Mouse (Mus musculus) forebrain, embryonic 15.5 days (tissue): Measurements from ENCODE around the gene Noc4l. TPM values are rescaled to one million over a fixed set of nuclear protein-coding genes. Genes with fewer than 3 reads are reported as not detected.

Experiments used
- ATAC-seq: fragments of 200-750 bp; cut with Nextera tagmentation; replicated peaks from 2 replicates; pipeline ENCODE4 v1.8.0; 2017; ENCODE audit warnings: mild to moderate bottlenecking, moderate TSS enrichment, moderate library complexity
- H3K27ac ChIP-seq: fragments of 300-500 bp; sonication (generic); replicated peaks from 2 replicates; pipeline ENCODE4 v1.5.1; 2015; ENCODE audit warnings: mild to moderate bottlenecking, inconsistent platforms
- H3K27me3 ChIP-seq: fragments of 300-500 bp; sonication (generic); 2 replicates; pipeline ENCODE4 v1.6.1; 2015; ENCODE audit warnings: inconsistent platforms
- H3K36me3 ChIP-seq: fragments of 300-500 bp; sonication (generic); 2 replicates; pipeline ENCODE4 v1.6.1; 2015; ENCODE audit warnings: mild to moderate bottlenecking, inconsistent platforms
- H3K4me1 ChIP-seq: fragments of 300-500 bp; sonication (generic); 2 replicates; pipeline ENCODE4 v1.6.1; 2015; ENCODE audit warnings: inconsistent platforms
- H3K4me2 ChIP-seq: fragments of 300-500 bp; sonication (generic); replicated peaks from 2 replicates; pipeline ENCODE4 v1.6.1; 2015; ENCODE audit warnings: mild to moderate bottlenecking, inconsistent platforms
- H3K4me3 ChIP-seq: fragments of 300-500 bp; sonication (generic); 2 replicates; pipeline ENCODE4 v1.5.1; 2015; ENCODE audit warnings: mild to moderate bottlenecking, inconsistent platforms
- H3K9ac ChIP-seq: fragments of 300-500 bp; sonication (generic); replicated peaks from 2 replicates; pipeline ENCODE4 v1.6.1; 2015; ENCODE audit warnings: mild to moderate bottlenecking, inconsistent platforms
- H3K9me3 ChIP-seq: fragments of 300-500 bp; sonication (generic); 2 replicates; pipeline ENCODE4 v1.6.1; 2016; ENCODE audit warnings: inconsistent platforms
- WGBS: fragments of 180-500 bp; shearing (Covaris S2); methylation state at CpG from one replicate; pipeline ENCODE4 v1.1.7; 2015; ENCODE audit warnings: mixed read lengths; 5-methylcytosine and 5-hydroxymethylcytosine counted together
- microRNA-seq: library from miRNA; unstranded; fragments of <30 nt; microRNA quantifications from one replicate; pipeline ENCODE4, GENCODE M21; 2016
- polyA plus RNA-seq: library from polyadenylated mRNA; unstranded; fragments of >200 nt; fragmentation: Nextera tagmentation; extraction: Ambion mirVana; gene quantifications from 2 replicates; pipeline ENCODE4 v1.2.1, GENCODE M21; 2015

Gene Noc4l
- polyA plus RNA-seq, 1 experiment from 2014 or later = 44.4 TPM

DNA sequence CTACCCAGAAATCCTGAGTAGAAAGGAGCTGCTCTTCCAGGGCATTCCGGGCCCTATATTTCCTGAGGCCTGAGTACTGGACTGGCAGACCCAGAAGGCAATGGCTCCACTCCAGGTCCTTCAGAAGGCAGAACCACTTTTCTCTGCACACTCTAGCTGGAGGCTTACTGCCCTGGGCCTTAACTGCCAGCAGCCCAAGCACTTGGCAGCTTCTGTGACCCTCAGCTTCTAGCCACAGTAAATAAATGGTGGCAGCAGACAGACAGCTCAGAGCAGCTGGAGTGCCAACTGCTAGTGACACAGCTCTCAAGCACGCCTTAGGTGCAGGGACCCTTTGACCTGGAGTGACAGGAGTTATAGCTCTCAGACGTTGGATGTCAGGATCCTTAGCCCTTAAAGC, 45.5 kb downstream of the Noc4l start:
- Histone ChIP-seq H3K4me2 (no peak overlapping the region), H3K27me3 (no peaks in the 10 kb centered on the region), H3K4me3 (no peak overlapping the region), H3K4me1 (peaks cover 17% of the 10 kb centered on the region), H3K36me3 (no peaks in the 10 kb centered on the region), H3K9ac (no peak overlapping the region), H3K27ac (no peak overlapping the region), H3K9me3 (no peaks in the 10 kb centered on the region)
- no peak for ATAC-seq
- WGBS = 67% methylated on average over 3 of the region's 3 CpGs

DNA sequence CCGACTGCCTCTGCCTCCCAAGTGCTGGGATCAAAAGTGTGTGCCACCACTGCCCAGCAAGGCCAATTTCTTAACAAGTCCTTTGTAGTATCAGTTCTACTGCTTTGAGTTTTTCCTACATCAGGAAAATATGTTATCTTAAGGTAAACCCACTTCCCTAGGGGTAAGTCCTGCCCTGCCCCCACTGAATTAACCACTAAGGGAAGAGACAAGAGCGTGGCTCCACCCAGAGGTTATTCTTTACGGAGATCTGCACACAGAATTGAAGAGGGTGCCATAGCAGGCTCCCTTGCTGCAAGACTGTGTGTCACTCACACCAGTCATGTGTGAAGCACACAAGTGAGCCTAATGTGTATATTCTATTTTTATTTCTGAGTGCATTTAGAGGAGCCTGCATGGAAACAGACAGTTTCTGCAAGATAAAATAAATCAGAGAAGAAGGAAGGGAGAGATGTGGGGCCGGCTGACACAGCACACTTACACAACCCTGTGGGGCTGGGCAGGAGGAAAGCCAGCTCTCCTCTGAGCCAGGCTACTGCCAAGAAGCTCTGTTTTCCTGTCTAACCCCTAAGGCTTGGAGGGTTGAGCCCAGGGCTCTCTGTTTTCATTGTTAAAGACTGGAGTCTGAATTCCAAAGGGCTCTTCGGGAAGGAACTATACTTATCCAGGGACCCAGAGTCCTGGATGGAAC, 47.5 kb downstream of the Noc4l start:
- H3K9ac ChIP-seq = no peak overlapping the region
- H3K4me1 ChIP-seq = peaks cover 7% of the 10 kb centered on the region; the same call in 1 of the 2 replicates
- H3K4me2 ChIP-seq = no peak overlapping the region
- H3K27me3 ChIP-seq = no peaks in the 10 kb centered on the region
- H3K36me3 ChIP-seq = no peaks in the 10 kb centered on the region
- H3K27ac ChIP-seq = no peak overlapping the region
- 56% methylated on average over 5 of the region's 5 CpGs for WGBS
- no peak overlapping the region for H3K4me3 ChIP-seq
- no peaks in the 10 kb centered on the region for H3K9me3 ChIP-seq
- no peak for ATAC-seq

DNA sequence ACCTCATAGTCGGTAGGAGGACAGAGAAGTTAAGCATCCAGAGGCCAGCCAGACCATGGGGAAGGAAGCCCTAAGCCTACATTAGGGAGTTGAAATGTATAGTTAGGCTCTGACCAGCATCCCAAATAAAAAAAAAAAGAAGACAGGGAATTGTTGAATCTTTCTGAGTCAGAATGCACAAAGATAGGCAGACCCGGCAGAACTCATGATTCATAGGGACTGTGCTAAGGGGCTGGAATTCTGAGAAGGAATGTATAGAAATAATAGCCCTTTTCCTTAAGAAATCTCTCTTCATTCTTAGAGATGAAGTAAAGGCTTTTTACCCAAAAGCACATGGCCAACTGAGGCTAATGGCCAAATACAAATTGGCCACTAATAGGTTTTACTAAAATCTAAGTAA, 48.9 kb downstream of the Noc4l start:
- H3K9ac ChIP-seq = no peak overlapping the region
- no peaks in the 10 kb centered on the region for H3K27me3 ChIP-seq
- WGBS = 90% methylated on average over 2 of the region's 2 CpGs
- no peaks in the 10 kb centered on the region for H3K36me3 ChIP-seq
- H3K4me2 ChIP-seq = no peak overlapping the region
- no peak overlapping the region for H3K4me3 ChIP-seq
- H3K9me3 ChIP-seq = no peaks in the 10 kb centered on the region
- no peak overlapping the region for H3K27ac ChIP-seq
- ATAC-seq = no peak
- H3K4me1 ChIP-seq = no peaks in the 10 kb centered on the region

DNA sequence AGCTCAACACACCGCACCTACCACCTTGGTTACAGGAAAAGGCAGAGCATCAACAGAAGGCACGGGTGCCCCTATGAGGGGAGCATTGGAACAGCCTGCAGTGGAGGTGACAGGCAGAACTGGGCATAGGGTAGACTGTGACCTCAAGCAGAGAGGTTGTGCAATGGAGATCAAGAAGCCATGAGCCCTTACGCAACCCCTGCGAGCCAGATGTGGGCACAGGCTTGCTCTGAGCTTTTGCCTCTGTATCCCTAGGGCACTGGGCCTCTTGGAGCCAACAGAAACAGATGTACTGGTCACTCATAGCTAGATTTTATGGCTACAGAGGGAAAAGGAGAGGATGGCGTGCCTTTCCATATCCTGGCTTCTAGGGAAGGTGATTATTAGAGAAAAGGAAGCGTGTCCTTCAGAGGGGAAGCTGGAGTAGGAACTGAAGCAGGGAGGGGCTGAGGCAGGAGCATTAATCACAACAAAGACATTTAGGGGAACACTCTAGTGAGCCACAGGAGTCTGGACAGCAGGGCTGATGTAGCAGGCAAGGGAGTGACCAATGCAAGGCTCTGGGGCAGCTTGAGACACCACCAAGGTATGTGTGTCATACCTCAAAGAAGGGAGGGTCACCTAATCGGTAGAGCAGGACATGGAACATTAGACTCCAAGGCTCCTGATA, 50.1 kb downstream of the Noc4l start:
- Histone ChIP-seq H3K27me3 (no peaks in the 10 kb centered on the region), H3K4me1 (peaks cover 8% of the 10 kb centered on the region; the same call in 1 of the 2 replicates), H3K27ac (no peak overlapping the region), H3K9me3 (no peaks in the 10 kb centered on the region), H3K36me3 (no peaks in the 10 kb centered on the region), H3K4me3 (no peak overlapping the region), H3K4me2 (no peak overlapping the region), H3K9ac (no peak overlapping the region)
- 90% methylated on average over 7 of the region's 7 CpGs for WGBS
- ATAC-seq = no peak

Small RNA genes within 50 kb of the gene (microRNA-seq; reads per million reads assigned to microRNA genes)
- 1.8 reads per million for gene Mir7026

Other genes starting within 250 kb of the Noc4l start
- gene Fbrsl1, start 204.9 kb downstream of the Noc4l start, polyA plus RNA-seq = 26.4 and 30.8 TPM in 2 replicates
- 12.8 and 14.2 TPM in 2 replicates for gene Galnt9, start 109.1 kb downstream of the Noc4l start, polyA plus RNA-seq
- gene Ddx51, start within 50 bp of the Noc4l start, polyA plus RNA-seq = 22.6 and 24.3 TPM in 2 replicates
- 56.6 and 62.1 TPM in 2 replicates for gene Ep400, start 117.3 kb upstream of the Noc4l start, polyA plus RNA-seq
- gene Pus1, start 127.2 kb upstream of the Noc4l start, polyA plus RNA-seq = 23.6 and 25.7 TPM in 2 replicates
- gene Ulk1, start 156.7 kb upstream of the Noc4l start, polyA plus RNA-seq = 45.0 and 46.6 TPM in 2 replicates
- gene Hscb, start 186.4 kb upstream of the Noc4l start, polyA plus RNA-seq = 11.2 and 11.9 TPM in 2 replicates
- 13.1 and 14.3 TPM in 2 replicates for gene Chek2, start 186.6 kb upstream of the Noc4l start, polyA plus RNA-seq
- 40.7 and 42.8 TPM in 2 replicates for gene Ttc28, start 226.4 kb upstream of the Noc4l start, polyA plus RNA-seq